Mouse (Mus musculus) cortical plate, adult 2 months (tissue): ENCODE measurements at regions not wholly inside any gene's neighbourhood (a gene's known extent, or its start where the extent isn't known, plus 50 kb on each side); places are given as distances from the start of the nearest gene placed in this dataset.

Source experiments
- H3K27ac ChIP-seq: fragments of 200-500 bp; 2 replicates; pipeline ENCODE4 v1.5.1; 2012; ENCODE audit warnings: low read length, control low read depth, inconsistent platforms; ENCODE audit not compliant: insufficient read depth
- H3K4me1 ChIP-seq: fragments of 200-500 bp; 2 replicates; pipeline ENCODE4 v1.6.1; 2011; ENCODE audit warnings: low read length; ENCODE audit not compliant: control insufficient read depth, insufficient read depth
- H3K4me3 ChIP-seq: fragments of 200-500 bp; 2 replicates; pipeline ENCODE4 v1.5.1; 2011; ENCODE audit warnings: mild to moderate bottlenecking, low read length, control low read depth; ENCODE audit not compliant: insufficient read depth
- CTCF ChIP-seq: fragments of 200-500 bp; IDR thresholded peaks from 2 replicates; pipeline ENCODE4 v1.5.1; 2011; ENCODE audit warnings: mild to moderate bottlenecking, control low read depth, low read length; ENCODE audit not compliant: insufficient read depth; ENCODE audit errors: extremely low read depth
- POLR2A ChIP-seq: fragments of 200-500 bp; IDR thresholded peaks from 2 replicates; pipeline ENCODE4 v1.6.1; 2011; ENCODE audit warnings: mild to moderate bottlenecking, low read length, control low read depth; ENCODE audit not compliant: insufficient read depth; ENCODE audit errors: extremely low read depth

- Histone ChIP-seq H3K4me3 (no peak overlapping the region), H3K27ac (no peak overlapping the region), H3K4me1 (no peaks in the 10 kb centered on the region; the same call in 1 of the 2 replicates)
- TF ChIP-seq POLR2A (no peak), CTCF (no peak)
These were observed 291.7 kb upstream of the Myt1l start for GRCm38 (mm10) chr12:29236496-29236895.

- TF ChIP-seq CTCF (no peak), POLR2A (no peak)
- Histone ChIP-seq H3K27ac (no peak overlapping the region), H3K4me1 (no peaks in the 10 kb centered on the region; the same call in 1 of the 2 replicates), H3K4me3 (no peak overlapping the region)
These were observed 290.7 kb upstream of the Myt1l start for GRCm38 (mm10) chr12:29237516-29237915.

GRCm38 (mm10) chr12:29239482-29239881 lies 288.7 kb upstream of the Myt1l start:
- no peak overlapping the region for H3K27ac ChIP-seq
- TF ChIP-seq CTCF, result no peak
- no peak for TF ChIP-seq POLR2A
- H3K4me1 ChIP-seq, result no peaks in the 10 kb centered on the region; the same call in 1 of the 2 replicates
- no peak overlapping the region for H3K4me3 ChIP-seq

GRCm38 (mm10) chr12:29239975-29240374 lies 288.2 kb upstream of the Myt1l start:
- Histone ChIP-seq H3K4me3 (no peak overlapping the region), H3K4me1 (no peaks in the 10 kb centered on the region; the same call in 1 of the 2 replicates), H3K27ac (no peak overlapping the region)
- TF ChIP-seq CTCF (no peak), POLR2A (no peak)

- peaks cover 2% of the 10 kb centered on the region; the same call in 1 of the 2 replicates for H3K4me1 ChIP-seq
- H3K4me3 ChIP-seq, result no peak overlapping the region
- H3K27ac ChIP-seq, result no peak overlapping the region
- TF ChIP-seq POLR2A, result no peak
These were observed 285.1 kb upstream of the Myt1l start for GRCm38 (mm10) chr12:29243087-29243486.

GRCm38 (mm10) chr12:29246041-29246440 lies 282.1 kb upstream of the Myt1l start:
- Histone ChIP-seq H3K4me3 (no peak overlapping the region), H3K27ac (no peak overlapping the region), H3K4me1 (peaks cover 2% of the 10 kb centered on the region; the same call in 1 of the 2 replicates)
- TF ChIP-seq CTCF, result no peak
- TF ChIP-seq POLR2A, result no peak

GRCm38 (mm10) chr12:29247356-29247755 lies 280.8 kb upstream of the Myt1l start:
- Histone ChIP-seq H3K27ac (no peak overlapping the region), H3K4me1 (peaks cover 2% of the 10 kb centered on the region; the same call in 1 of the 2 replicates), H3K4me3 (no peak overlapping the region)
- TF ChIP-seq POLR2A (no peak), CTCF (no peak)

- peaks cover 2% of the 10 kb centered on the region; the same call in 1 of the 2 replicates for H3K4me1 ChIP-seq
- no peak overlapping the region for H3K27ac ChIP-seq
- TF ChIP-seq CTCF, result no peak
- TF ChIP-seq POLR2A, result no peak
- no peak overlapping the region for H3K4me3 ChIP-seq
These were observed 279.7 kb upstream of the Myt1l start for GRCm38 (mm10) chr12:29248459-29248858.

GRCm38 (mm10) chr12:29256103-29256502 lies 272.1 kb upstream of the Myt1l start:
- no peak overlapping the region for H3K4me3 ChIP-seq
- H3K4me1 ChIP-seq, result peaks cover 5% of the 10 kb centered on the region
- H3K27ac ChIP-seq, result no peak overlapping the region
- TF ChIP-seq POLR2A (no peak), CTCF (no peak)

- TF ChIP-seq POLR2A (no peak), CTCF (no peak)
- H3K27ac ChIP-seq, result no peak overlapping the region
These were observed 271.0 kb upstream of the Myt1l start for GRCm38 (mm10) chr12:29257011-29257734.

More at GRCm38 (mm10) chr12:29257011-29257734, 271.0 kb upstream of the Myt1l start:
- Histone ChIP-seq H3K4me1 (peaks cover 5% of the 10 kb centered on the region), H3K4me3 (no peak overlapping the region)
